Mouse (Mus musculus) limb, embryonic 12.5 days (tissue): Measurements from ENCODE around the gene Isoc2a. TPM values are rescaled to one million over a fixed set of nuclear protein-coding genes. Genes with fewer than 3 reads are reported as not detected.

Experiments used
- ATAC-seq: fragments of 200-750 bp; cut with Nextera tagmentation; 2 replicates; pipeline ENCODE4 v1.8.0; 2017; ENCODE audit warnings: low read depth, moderate TSS enrichment; ENCODE audit not compliant: insufficient number of reproducible peaks, insufficient read depth, low FRiP score, low TSS enrichment
- H3K27ac ChIP-seq: fragments of 300-500 bp; sonication (generic); 2 replicates; pipeline ENCODE4 v1.5.1; 2016; ENCODE audit warnings: mild to moderate bottlenecking, moderate library complexity
- H3K27me3 ChIP-seq: fragments of 300-500 bp; sonication (generic); 2 replicates; pipeline ENCODE4 v1.6.1; 2016; ENCODE audit warnings: mild to moderate bottlenecking, moderate library complexity
- H3K36me3 ChIP-seq: fragments of 300-500 bp; sonication (generic); 2 replicates; pipeline ENCODE4 v1.6.1; 2016; ENCODE audit warnings: mild to moderate bottlenecking, moderate library complexity
- H3K4me1 ChIP-seq: fragments of 300-500 bp; sonication (generic); replicated peaks from 2 replicates; pipeline ENCODE4 v1.6.1; 2016
- H3K4me2 ChIP-seq: fragments of 300-500 bp; sonication (generic); 2 replicates; pipeline ENCODE4 v1.6.1; 2016; ENCODE audit warnings: mild to moderate bottlenecking, moderate library complexity
- H3K4me3 ChIP-seq: fragments of 300-500 bp; sonication (generic); replicated peaks from 2 replicates; pipeline ENCODE4 v1.5.1; 2016; ENCODE audit warnings: mild to moderate bottlenecking
- H3K9ac ChIP-seq: fragments of 300-500 bp; sonication (generic); replicated peaks from 2 replicates; pipeline ENCODE4 v1.6.1; 2016; ENCODE audit warnings: mild to moderate bottlenecking, moderate library complexity
- H3K9me3 ChIP-seq: fragments of 300-500 bp; sonication (generic); 2 replicates; pipeline ENCODE4 v1.6.1; 2016; ENCODE audit warnings: mild to moderate bottlenecking, moderate library complexity
- WGBS: fragments of 180-500 bp; shearing (Covaris S2); methylation state at CpG from one replicate; pipeline ENCODE4 v1.1.7; 2016; 5-methylcytosine and 5-hydroxymethylcytosine counted together
- polyA plus RNA-seq: library from polyadenylated mRNA; unstranded; fragments of >200 nt; fragmentation: Nextera tagmentation; extraction: Ambion mirVana; gene quantifications from 2 replicates; pipeline ENCODE4 v1.2.1, GENCODE M21; 2016

The Isoc2a gene
- polyA plus RNA-seq, 1 experiment from 2014 or later, result 1.3 TPM

DNA sequence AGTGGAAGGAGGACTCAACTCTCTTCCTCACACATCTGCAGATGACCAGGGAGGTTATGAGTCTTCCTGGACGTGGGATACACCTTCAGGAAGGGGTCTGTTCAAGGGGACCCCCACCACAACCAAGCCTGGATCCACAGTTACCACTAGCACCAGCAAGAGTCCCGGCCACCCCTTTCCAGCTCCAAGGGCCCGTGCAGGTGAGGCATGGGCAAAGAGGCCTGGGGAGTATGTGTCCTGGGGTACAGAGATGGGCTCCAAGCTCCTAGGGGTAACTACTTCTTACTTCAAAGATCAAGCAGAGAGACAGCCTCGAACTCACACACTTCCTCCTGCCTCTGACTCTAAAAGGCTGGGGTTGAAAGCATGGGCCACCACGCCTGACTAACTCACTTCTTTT is 65.7 kb downstream of the Isoc2a start:
- Histone ChIP-seq H3K27ac (no peak overlapping the region), H3K4me3 (no peak overlapping the region), H3K9me3 (no peaks in the 10 kb centered on the region), H3K4me2 (no peak overlapping the region), H3K27me3 (no peaks in the 10 kb centered on the region), H3K4me1 (0 out of 2 replicates have a peak, but pooled peaks cover 2% of the 10 kb centered on the region), H3K9ac (no peak overlapping the region), H3K36me3 (no peaks in the 10 kb centered on the region)
- ATAC-seq, result no peak
- WGBS, result 52% methylated on average over 5 of the region's 5 CpGs

DNA sequence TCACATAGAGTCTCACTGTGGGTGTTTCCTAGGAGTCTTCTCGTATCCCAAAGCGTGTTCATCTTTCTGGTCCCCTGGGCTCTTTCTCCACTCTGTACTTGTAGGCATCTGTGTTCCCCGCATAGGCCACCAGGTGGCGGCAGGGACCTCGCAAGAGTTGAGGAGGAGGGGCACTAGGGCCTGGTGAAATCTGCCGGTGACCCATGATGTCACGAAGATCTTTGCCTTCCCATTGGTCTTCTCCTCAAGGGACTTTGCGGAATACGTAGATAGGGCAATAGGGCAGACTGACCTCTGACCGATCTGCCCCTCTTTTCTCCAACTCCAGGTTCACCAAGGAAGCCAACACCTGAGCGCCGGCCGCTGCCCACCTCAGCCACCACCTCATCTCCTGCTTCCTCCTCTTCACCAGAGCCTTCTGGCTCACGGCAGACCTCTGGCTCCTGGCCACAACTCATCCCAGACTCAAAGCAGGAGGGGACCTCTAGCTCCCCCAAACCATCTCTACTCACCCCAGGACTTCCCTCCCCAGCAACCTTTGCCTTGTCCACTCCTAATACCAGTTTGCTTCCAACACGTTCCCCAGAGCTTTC is 66.4 kb downstream of the Isoc2a start:
- Histone ChIP-seq H3K4me2 (peak overlapping the region; percentile 50), H3K36me3 (no peaks in the 10 kb centered on the region), H3K4me3 (peak overlapping the region; percentile 29), H3K9ac (no peak overlapping the region), H3K27ac (no peak overlapping the region), H3K27me3 (no peaks in the 10 kb centered on the region), H3K9me3 (no peaks in the 10 kb centered on the region), H3K4me1 (0 out of 2 replicates have a peak, but pooled peaks cover 4% of the 10 kb centered on the region)
- WGBS, result 15% methylated on average over 15 of the region's 15 CpGs
- ATAC-seq, result peak; percentile 57

Other genes starting within 250 kb of the Isoc2a start
- 1.9 and 2.4 TPM in 2 replicates for gene Tmem86b, start 245.7 kb upstream of the Isoc2a start, polyA plus RNA-seq
- 10.6 and 14.8 TPM in 2 replicates for gene Ppp6r1, start 218.1 kb upstream of the Isoc2a start, polyA plus RNA-seq
- gene Hspbp1, start 192.1 kb upstream of the Isoc2a start, polyA plus RNA-seq, result 107 and 111 TPM in 2 replicates
- gene Brsk1, start 186.5 kb upstream of the Isoc2a start, polyA plus RNA-seq, result 2.4 and 3.6 TPM in 2 replicates
- gene Tmem150b, start 151.9 kb upstream of the Isoc2a start, polyA plus RNA-seq, result 0.13 and 0.26 TPM in 2 replicates
- gene Kmt5c, start 137.0 kb upstream of the Isoc2a start, polyA plus RNA-seq, result 67.3 and 73.3 TPM in 2 replicates
- 61.5 and 70.0 TPM in 2 replicates for gene Cox6b2, start 124.1 kb upstream of the Isoc2a start, polyA plus RNA-seq
- gene Fam71e2, start 105.9 kb upstream of the Isoc2a start, polyA plus RNA-seq, result not detected in 2 replicates
- not detected in 2 replicates for gene Il11, start 94.3 kb upstream of the Isoc2a start, polyA plus RNA-seq
- gene Tmem190, start 94.2 kb upstream of the Isoc2a start, polyA plus RNA-seq, result 0.54 TPM in 1 of 2 replicates, not detected in the other
- gene Tmem238, start 87.5 kb upstream of the Isoc2a start, polyA plus RNA-seq, result 6.5 and 6.8 TPM in 2 replicates
- 396 and 399 TPM in 2 replicates for gene Rpl28, start 84.3 kb upstream of the Isoc2a start, polyA plus RNA-seq
- gene Ube2s, start 64.6 kb upstream of the Isoc2a start, polyA plus RNA-seq, result 437 and 457 TPM in 2 replicates
- 0.12 and 0.21 TPM in 2 replicates for gene Shisa7, start 32.5 kb upstream of the Isoc2a start, polyA plus RNA-seq
- 4.2 and 5.2 TPM in 2 replicates for gene Isoc2b, start 6.9 kb upstream of the Isoc2a start, polyA plus RNA-seq
- not detected in 2 replicates for gene Gm36210, start 29.4 kb downstream of the Isoc2a start, polyA plus RNA-seq
- gene Zfp628, start 38.1 kb downstream of the Isoc2a start, polyA plus RNA-seq, result 3.6 and 4.2 TPM in 2 replicates
- 3.1 and 4.4 TPM in 2 replicates for gene Nat14, start 44.9 kb downstream of the Isoc2a start, polyA plus RNA-seq
- gene Ssc5d, start 48.6 kb downstream of the Isoc2a start, polyA plus RNA-seq, result 2.5 and 3.1 TPM in 2 replicates
- gene Sbk2, start 87.3 kb downstream of the Isoc2a start, polyA plus RNA-seq, result 0.29 and 0.51 TPM in 2 replicates
- gene Sbk3, start 94.0 kb downstream of the Isoc2a start, polyA plus RNA-seq, result not detected in 2 replicates
- 34.0 and 39.9 TPM in 2 replicates for gene Zfp579, start 119.0 kb downstream of the Isoc2a start, polyA plus RNA-seq
- gene Zfp524, start 137.3 kb downstream of the Isoc2a start, polyA plus RNA-seq, result 7.1 and 7.8 TPM in 2 replicates
- gene Fiz1, start 137.5 kb downstream of the Isoc2a start, polyA plus RNA-seq, result 57.9 and 58.9 TPM in 2 replicates
- 1.2 TPM in 1 of 2 replicates, not detected in the other for gene Gm44973, start 138.3 kb downstream of the Isoc2a start, polyA plus RNA-seq
- gene Zfp865, start 143.2 kb downstream of the Isoc2a start, polyA plus RNA-seq, result 7.0 and 8.1 TPM in 2 replicates
- 27.3 and 27.5 TPM in 2 replicates for gene Ccdc106, start 143.4 kb downstream of the Isoc2a start, polyA plus RNA-seq
- not detected in 2 replicates for gene 4632433K11Rik, start 157.0 kb downstream of the Isoc2a start, polyA plus RNA-seq
- gene Zfp784, start 161.3 kb downstream of the Isoc2a start, polyA plus RNA-seq, result 4.7 and 5.2 TPM in 2 replicates
- 29.3 and 39.6 TPM in 2 replicates for gene Zfp580, start 174.4 kb downstream of the Isoc2a start, polyA plus RNA-seq
- gene U2af2, start 185.0 kb downstream of the Isoc2a start, polyA plus RNA-seq, result 171 and 175 TPM in 2 replicates
- gene Epn1, start 203.1 kb downstream of the Isoc2a start, polyA plus RNA-seq, result 62.8 and 67.3 TPM in 2 replicates
- 0.14 TPM in 1 of 2 replicates, not detected in the other for gene Rfpl4, start 239.8 kb downstream of the Isoc2a start, polyA plus RNA-seq
- 0.34 TPM in 1 of 2 replicates, not detected in the other for gene Rasl2-9, start 248.8 kb downstream of the Isoc2a start, polyA plus RNA-seq